Mouse (Mus musculus): ENCODE data around the gene Ceacam19.
A peak's percentile ranks its signal among the peaks of the same experiment; 100 is the strongest.

The Ceacam19 gene

GRCm38 (mm10) chr7:19876781-19877425 lies 10.9 kb downstream of the Ceacam19 start:
- peak; percentile 32 for DNase-seq

- peak; percentile 71 for DNase-seq
These were observed 11.7 kb downstream of the Ceacam19 start for GRCm38 (mm10) chr7:19875948-19876682.

- peak; percentile 63 for DNase-seq
These were observed 15.7 kb downstream of the Ceacam19 start for GRCm38 (mm10) chr7:19871943-19872601.

- peak; percentile 51 for DNase-seq
These were observed 16.6 kb downstream of the Ceacam19 start for GRCm38 (mm10) chr7:19871137-19871621.

GRCm38 (mm10) chr7:19867751-19868399 lies 19.9 kb downstream of the Ceacam19 start:
- no peak for DNase-seq

DNA sequence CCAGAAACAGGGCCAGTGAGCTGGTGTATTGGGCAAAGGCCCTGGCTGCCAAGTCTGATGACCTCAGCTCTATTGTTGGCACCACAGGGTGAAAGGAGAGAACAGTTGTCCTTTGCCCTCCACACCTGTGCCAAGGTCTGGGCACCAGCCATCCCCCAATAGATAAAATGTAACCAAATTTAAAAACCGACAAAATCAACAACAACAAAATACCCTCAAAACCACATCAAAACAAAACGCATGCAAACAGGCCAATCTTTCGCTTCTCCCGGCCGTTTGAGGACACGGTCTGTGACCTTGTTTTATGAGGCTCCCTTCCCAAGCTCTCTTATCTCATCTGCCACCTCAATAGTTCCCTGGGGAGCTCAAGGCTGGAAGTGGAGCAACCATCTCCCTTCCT lies 21.3 kb downstream of the Ceacam19 start:
- no peak for DNase-seq

GRCm38 (mm10) chr7:19865246-19866036 lies 22.3 kb downstream of the Ceacam19 start:
- no peak for DNase-seq

- no peak for DNase-seq
These were observed 23.5 kb downstream of the Ceacam19 start for GRCm38 (mm10) chr7:19864241-19864640.

- no peak for DNase-seq
These were observed 26.6 kb downstream of the Ceacam19 start, which contains the start of gene Ceacam16 for GRCm38 (mm10) chr7:19861199-19861598. Gene Ceacam16 (minus strand): TSS chr7:19861299.

- DNase-seq = no peak
These were observed 28.0 kb downstream of the Ceacam19 start for GRCm38 (mm10) chr7:19859740-19860139.

DNA sequence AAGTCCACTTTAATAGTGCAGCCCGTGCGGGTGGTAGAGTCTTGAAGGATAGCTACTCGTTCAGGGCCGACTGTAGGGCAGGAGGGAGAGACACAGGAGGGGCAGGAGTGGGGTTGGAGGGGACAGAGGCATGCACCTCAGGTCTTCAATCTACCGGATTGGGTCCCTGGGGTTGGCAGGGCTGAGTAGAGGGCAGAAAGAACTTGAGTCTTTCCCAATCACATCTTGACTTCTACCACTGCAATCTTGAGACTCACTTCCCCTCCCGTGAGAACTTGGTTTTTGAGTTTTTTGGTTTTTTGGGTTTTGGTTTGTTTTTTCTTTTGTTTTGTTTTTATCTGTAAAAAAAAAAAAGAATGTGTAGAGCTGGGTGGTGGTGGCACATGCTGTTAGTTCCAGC lies 31.5 kb downstream of the Ceacam19 start:
- no peak for DNase-seq

GRCm38 (mm10) chr7:19855663-19856062 lies 32.1 kb downstream of the Ceacam19 start:
- no peak for DNase-seq

GRCm38 (mm10) chr7:19853526-19853925 lies 34.2 kb downstream of the Ceacam19 start:
- no peak for DNase-seq

DNA sequence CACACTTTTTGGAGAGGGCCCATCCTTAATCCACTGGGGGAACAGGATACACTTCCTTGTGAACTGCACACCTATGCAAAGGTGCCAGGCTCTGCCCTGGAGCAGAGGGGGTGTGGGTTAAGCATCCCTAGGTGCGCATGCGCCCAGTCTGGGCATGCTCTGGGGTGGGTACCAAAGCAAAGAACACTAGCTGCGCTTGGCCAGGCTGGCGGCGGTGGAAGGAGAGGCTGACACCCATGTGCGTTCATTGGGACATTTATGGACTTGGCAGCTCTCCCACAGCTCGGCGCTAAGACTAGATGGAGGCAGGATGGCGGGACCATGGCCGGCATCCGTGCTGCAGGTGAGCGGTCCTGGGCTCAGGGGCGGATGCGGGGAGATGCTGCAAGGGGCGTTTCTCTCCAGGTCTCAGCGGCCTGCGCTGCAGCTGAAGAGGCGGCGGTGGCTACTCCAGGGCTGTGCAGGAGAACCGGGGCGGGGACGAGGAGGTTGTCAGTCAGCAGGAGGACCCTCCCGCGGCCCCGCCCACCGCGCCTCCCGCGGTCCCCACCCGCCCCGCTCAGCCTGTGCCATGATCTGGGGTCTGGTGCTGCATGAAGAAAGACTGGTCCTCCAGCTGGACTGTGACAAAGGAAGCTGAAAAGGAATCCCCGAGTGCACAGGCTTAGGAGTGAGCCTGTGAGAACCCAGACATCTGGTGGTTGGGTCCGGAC lies 35.8 kb downstream of the Ceacam19 start, which contains the start of gene Gm19345:
Gm19345 (plus strand) TSS at position 146 of the 713 bp plus-strand sequence.
- no peak for DNase-seq

GRCm38 (mm10) chr7:19844521-19845171 lies 43.1 kb downstream of the Ceacam19 start:
- no peak for DNase-seq

DNA sequence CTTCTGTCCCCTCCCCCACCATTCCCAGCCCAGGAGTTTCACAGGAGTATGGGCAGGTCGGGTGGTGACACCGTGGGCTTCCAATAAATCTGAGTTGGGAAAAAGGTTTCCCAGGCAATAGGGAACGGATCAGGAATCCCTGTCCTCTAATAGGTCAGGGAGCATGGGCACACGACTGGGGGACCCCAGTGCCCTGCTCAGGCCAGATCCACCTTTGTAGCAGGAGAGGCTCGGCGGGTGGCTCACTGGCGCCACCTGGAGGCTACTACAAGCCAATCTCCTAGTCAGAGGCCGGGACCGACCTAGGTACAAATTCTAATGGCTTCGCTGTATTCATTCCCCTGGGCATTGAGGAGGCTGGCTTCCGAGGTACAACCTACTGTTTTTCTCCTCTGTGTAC lies 44.2 kb downstream of the Ceacam19 start:
- DNase-seq = peak; percentile 77

GRCm38 (mm10) chr7:19842885-19843504 lies 44.8 kb downstream of the Ceacam19 start:
- no peak for DNase-seq

- no peak for DNase-seq
These were observed 45.9 kb downstream of the Ceacam19 start for GRCm38 (mm10) chr7:19841686-19842413.

- no peak for DNase-seq
These were observed 46.8 kb downstream of the Ceacam19 start for GRCm38 (mm10) chr7:19840936-19841335.

DNA sequence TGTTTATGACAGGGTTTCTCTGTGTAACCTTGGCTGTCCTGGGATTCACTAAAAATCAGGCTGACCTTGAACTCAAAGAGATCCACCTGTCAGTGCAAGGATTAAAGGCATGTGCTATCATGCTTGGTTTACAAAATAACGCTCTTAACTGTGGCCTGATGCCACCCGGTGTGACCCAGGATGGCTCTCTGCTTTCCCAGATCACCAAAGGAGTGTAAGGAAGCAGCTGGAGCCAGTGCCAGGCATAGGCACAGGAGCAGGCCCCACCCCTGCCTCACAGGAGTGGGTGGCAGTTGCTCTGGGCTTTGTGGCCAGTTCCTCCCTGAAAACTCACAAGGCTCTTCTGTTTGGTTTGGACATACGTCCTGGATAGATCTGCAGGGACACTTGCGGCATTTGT lies 47.4 kb downstream of the Ceacam19 start:
- no peak for DNase-seq

Measured in lung, postnatal 10 days (tissue).